Mouse (Mus musculus): Measurements from ENCODE around the gene Mybpc3.
"Not testable (repeated sequence)": the region's sequence is repeated elsewhere in the genome, so short reads cannot be mapped to it uniquely, and the experiment has no call there.

Mybpc3 gene

DNA sequence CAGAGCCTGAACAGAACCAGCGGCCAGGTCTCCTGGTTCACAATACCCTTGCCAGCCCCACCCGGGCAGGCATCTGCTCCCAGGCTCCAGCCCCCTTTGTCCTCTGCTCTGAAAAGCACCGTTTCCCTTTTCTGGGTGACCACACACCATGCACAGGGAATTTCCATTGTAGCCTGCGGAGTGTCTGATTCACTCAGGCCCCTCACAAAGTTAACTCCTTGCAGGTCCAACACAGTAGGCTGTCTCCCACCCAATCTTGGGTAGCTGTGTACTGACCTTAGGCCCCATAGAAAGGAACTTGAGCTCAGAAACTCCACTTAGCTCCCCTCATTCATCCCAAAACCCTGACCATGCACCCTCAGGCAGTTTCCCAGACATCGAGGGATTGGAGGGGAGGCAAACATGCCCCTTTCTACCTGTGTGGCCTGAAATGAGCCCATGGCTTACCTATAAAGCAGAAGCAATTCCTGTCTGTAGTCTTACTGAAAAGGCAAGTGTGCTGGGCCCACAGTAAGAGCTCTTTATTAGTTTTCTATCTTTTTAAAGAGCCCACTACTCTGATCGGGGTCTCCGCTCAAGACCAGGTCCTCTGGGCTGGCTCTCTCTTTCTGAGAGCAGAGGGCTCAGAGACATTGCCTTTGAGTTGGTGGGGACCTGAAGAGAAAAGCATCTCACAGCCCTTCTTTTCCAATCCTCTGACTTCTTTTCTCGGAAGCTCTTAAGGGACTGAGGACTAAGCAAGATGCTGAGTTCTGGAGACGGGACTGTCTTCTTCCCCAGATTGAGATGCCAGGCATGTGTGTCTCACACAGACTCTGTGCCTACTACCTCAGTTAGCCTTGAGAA, 31.3 kb upstream of the Mybpc3 start:
- ATAC-seq (ENCODE audit: insufficient number of reproducible peaks, low FRiP score, low TSS enrichment), result no peak

DNA sequence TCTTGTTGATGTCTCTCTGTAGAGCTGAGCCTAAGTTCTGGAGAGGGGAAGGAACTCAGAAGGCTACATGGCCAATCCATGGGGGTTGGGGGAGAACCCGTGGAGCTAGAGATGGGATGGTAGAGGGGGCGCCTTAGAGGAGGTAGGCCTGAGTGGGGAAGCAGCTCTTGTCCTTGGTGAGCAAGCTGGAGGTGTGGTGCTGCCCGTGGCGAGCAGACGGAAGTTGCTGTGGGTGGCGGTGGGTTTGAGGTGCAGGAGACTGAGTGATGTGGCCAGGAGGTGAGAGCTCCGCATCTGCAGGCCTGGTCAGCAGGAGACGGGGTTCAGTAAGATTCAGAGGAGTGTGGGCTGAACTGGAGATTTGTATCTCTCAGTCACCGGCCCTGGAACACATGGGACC, 30.5 kb upstream of the Mybpc3 start:
- ATAC-seq (ENCODE audit: insufficient number of reproducible peaks, low FRiP score, low TSS enrichment), result no peak

DNA sequence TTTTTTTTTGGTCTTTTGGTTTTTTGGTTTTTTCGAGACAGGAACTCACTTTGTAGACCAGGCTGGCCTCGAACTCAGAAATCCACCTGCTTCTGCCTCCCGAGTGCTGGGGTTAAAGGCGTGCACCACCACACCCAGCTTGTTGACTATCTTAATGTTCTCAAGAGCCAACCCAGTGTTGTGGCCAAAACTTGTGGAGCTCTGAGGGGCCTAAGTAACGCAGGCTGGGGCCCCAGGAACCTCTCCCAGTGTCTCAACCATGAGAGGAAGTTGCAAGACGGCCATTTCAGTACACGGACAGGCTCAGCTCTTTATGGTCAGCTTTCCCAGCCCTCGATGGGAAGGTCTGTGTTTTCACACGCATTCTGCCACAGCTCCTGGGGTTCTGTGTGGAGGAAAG, 29.0 kb upstream of the Mybpc3 start:
- no peak for ATAC-seq (ENCODE audit: insufficient number of reproducible peaks, low FRiP score, low TSS enrichment)

DNA sequence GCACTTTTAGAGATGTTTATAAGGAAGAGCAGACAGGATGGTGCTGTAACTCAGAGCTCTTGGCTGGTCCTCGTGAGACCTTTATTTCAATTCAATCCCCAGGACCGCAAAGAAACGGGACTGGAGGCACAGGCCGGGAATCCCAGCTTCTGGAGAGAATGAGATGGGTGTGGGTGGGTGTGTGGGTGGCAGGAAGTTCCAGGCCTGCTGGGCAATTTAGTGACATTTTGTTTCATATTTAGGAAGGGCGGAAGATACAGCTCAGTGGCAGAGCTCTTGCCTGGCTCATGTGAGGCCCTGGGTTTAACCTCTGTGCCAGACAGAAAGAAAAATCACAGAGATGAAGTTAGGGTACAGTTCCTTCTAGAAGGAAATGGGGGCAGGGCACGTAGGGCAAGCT, 27.7 kb upstream of the Mybpc3 start:
- no peak for ATAC-seq (ENCODE audit: insufficient number of reproducible peaks, low FRiP score, low TSS enrichment)

DNA sequence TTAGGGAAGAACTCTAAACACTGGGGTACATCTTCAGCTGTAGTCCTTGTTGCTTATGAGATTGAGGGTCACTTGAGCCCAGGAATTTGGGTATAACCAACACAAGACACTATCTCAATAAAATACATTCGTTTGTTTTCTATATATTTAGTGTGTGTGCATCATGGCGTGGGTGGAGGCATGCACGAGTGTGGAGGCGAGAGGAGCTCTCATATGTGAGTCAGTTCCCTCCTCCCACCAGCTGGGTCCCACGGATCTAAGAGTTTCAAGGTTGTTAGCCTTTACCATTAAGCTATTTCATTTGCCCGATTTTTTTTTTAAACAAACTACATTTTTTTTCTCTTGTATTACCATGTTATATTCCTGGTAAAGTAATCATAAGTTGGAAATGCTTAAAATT, 27.1 kb upstream of the Mybpc3 start:
- no peak for ATAC-seq (ENCODE audit: insufficient number of reproducible peaks, low FRiP score, low TSS enrichment)

DNA sequence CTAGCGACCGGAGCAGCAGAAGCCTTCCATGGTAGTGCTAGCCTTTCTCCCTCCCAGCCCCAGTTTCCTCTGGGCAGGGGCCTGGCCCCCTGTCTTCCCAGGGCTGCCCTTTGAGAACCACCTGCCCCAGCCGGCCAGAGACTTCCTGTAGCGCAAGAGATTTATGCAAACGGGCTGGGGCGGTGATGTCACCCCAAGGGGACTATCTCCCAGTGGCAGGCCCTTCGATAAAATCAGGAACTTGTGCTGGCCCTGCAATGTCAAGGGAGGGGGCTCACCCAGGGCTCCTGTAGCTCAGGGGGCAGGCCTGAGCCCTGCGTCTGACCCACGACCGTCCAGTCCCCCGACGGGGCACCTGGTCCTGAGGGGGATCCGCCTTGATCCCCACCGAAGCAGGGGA, 21.4 kb upstream of the Mybpc3 start:
- no peak for ATAC-seq (ENCODE audit: insufficient number of reproducible peaks, low FRiP score, low TSS enrichment)

DNA sequence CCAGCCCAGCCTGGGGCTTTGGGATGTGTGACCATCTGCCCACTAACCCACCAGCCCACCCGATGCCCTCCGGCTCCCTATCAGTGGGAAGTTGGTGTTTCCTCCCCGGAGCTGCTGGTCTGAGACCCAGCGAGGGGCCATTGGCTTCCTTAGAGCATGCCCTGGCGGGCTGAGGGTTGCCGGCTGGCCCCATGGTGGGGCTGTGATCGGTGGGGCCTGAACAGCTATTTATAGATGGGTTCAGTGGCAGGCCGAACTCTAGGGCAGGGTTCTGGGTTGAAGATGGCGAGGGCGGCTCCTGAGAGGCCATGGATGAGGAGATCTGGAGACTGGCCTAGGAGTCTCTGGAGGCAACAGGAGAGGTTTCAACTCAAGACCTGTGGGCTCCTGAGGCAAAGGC, 20.9 kb upstream of the Mybpc3 start:
- ATAC-seq (ENCODE audit: insufficient number of reproducible peaks, low FRiP score, low TSS enrichment), result no peak

DNA sequence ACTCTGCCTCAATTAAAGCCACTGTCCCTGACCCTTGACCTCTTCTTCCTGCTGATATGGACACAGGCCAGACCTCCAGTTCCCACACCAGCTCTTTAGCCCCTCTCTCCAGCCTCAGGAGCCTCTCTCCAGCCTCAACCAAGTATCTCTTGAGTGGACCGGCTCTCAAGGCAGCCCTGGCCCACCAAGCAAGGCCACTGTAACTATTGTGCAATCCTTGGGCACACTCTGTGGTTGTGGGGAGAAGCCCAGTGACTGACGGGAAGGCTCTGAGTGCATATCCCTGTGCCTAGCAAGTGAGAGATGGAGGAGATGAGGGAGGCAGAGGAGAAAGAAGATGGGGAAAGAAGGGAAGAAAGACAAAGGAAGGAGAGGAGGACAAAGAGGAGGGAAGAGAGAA, 19.8 kb upstream of the Mybpc3 start:
- ATAC-seq (ENCODE audit: insufficient number of reproducible peaks, low FRiP score, low TSS enrichment), result no peak

DNA sequence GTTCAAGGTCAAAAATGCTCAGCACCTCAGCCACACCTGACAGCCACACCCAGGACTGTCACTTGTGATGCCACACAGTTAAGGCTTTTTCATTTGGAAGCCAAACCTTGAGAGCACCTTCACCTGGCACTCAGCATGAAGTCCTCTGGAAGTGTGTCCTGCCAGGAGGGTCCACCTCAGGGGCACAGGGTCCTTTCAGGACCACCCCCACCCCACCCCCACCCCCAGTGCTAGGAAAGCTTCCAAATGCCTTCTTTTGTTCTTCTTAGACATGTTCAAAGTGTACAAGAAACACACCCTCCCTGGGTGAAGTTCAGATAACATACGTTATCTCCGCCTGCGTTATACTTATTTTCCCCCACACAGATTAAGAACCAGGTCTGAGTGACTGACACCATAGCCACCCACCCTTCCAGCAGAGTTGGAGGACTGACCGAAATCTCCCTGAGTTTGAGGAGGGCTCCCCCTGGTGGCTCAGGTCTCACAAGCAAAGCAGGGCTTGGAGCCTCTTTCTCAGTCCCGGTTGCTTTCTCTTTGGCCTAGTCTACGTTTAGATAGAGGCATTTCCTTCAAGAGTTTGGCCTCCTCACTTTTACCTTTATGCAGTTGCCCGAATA, 16.7 kb upstream of the Mybpc3 start:
- ATAC-seq (ENCODE audit: insufficient number of reproducible peaks, low FRiP score, low TSS enrichment), result peak; percentile 87

DNA sequence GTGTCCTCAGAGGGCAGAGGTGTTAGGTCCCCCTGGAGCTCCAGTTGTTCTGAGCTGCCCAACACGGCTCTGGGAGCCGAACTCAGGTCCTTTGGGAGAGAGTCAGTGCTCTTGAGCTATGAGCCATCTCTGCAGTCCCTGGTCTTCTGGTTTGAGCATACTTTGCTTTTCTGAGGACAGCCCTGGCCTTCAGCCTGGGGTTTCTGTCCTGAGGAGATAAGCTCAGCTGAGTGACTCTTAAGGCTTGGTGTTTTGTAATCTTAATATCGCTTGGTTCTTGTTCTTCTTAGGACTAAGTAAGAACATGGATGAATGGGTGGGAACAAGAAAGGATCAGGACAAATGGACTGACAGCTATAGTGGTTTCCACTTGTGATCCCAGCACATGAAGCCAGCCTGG, 9.8 kb upstream of the Mybpc3 start:
- ATAC-seq (ENCODE audit: insufficient number of reproducible peaks, low FRiP score, low TSS enrichment), result no peak

DNA sequence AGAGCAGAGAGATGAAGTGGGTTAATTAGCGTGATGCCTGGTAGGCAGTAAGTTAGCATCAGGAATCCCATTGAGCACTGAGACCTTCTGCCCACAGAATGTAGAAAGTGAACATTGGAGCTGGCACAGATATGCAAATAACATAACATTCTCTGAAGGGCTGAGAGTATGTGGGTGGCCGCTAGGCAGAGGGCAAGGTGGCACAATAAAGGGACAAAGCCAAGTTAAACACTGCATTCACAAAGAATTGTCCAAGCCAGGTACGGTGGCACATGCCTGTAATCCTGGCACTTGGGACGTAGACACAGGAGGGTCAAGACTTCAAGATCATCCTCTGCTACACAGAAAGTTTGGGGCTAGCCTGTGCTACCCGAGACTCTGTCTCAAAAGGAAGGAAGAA, 8.7 kb upstream of the Mybpc3 start:
- ATAC-seq (ENCODE audit: insufficient number of reproducible peaks, low FRiP score, low TSS enrichment), result no peak

DNA sequence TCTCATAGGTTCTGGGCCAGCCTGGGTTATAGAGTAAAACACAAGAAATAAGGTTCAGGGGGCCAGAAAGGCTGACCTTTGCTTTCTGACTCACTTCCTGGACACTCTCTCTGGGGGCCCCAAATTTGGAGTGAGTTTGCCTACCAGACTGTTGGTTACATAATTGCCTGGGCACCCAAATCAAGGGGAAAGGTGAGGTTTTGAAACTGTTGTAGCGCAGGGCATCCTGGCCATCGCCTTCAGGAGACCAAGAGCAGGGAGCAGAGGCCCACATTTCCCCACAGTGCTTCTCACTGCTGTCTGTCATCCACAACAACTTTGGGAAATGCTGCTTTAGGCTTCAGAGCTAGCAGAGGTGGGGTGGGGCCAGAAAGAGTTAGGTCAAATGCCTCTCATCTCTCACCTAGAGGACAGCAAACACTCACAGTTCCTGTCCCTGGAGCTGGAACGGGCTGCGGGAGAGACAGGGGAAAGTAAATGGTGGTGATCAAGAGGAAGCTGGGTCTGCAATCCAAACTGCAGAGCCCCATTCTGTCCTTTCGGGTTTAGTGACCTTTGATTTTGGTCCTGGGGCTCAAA, 8.0 kb upstream of the Mybpc3 start:
- ATAC-seq (ENCODE audit: insufficient number of reproducible peaks, low FRiP score, low TSS enrichment), result no peak

DNA sequence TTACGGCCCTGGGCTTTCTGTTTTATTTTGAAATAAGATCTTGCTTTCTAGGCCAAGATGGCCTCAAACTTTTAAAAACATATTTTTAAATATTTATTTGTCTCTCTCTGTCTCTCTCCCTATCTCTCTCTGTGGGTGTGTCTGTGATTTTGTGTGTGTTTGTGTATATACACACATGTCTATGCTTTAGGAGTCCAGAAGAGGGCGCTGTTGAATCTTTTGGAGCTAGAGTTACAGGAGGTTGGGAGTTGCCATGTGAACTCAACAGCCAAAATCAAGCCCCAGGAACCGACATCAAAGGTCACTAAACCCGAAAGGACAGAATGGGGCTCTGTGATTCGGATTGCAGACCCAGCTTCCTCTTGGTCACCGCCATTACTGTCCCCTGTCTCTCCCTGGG, 7.5 kb upstream of the Mybpc3 start:
- no peak for ATAC-seq (ENCODE audit: insufficient number of reproducible peaks, low FRiP score, low TSS enrichment)

DNA sequence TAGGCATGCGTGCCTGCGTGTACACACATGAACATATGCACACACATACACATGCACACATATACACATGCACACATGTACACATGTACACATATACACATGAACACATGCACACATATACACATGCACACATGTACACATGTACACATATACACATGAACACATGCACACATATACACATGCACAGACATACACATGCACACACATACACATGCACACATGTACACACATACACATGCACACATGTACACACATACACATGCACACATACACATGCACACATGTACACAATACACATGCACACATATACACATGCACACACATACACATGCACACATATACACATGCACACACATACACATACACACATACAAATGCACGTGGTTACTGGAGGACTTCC, 6.1 kb upstream of the Mybpc3 start:
- not testable (repeated sequence) for ATAC-seq (ENCODE audit: insufficient number of reproducible peaks, low FRiP score, low TSS enrichment)

DNA sequence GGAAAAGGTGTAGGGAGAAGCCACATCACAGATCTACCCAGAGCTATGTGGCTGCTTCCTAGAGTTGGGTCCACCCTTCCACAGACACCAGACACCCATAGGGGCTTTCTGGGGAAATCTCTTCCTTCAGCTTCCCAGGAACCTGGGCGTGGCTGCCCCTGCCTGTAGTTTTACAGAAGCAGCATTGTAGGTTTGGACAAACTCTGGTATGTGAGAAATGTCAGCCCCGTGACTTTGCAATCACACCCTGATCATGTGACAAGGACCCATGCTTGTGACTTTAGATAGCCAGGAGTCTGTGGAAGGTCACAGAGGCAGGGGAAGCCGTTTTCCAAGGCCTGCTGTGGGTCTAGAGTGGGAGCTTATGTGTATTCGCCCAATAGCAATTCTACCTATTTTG, 5.5 kb upstream of the Mybpc3 start:
- ATAC-seq (ENCODE audit: insufficient number of reproducible peaks, low FRiP score, low TSS enrichment), result no peak

DNA sequence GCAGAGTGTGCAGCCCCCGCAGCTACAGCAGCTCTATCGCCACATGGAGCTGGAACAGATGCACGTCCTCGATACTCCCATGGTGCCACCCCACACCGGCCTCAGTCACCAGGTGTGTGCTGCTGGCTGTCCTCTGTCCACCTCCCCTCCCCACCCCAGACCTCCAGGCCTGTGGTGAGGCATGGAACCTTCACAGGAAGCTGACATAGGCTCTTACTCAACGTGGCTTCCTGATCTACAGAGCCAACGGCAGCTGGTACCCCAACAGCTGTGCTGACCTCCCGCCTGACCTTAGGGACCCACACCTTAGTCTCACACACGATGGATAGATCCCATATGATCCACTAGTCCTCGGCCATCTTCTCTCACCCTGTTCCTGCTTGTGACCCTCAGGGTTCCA, 4.6 kb upstream of the Mybpc3 start:
- no peak for ATAC-seq (ENCODE audit: insufficient number of reproducible peaks, low FRiP score, low TSS enrichment)

DNA sequence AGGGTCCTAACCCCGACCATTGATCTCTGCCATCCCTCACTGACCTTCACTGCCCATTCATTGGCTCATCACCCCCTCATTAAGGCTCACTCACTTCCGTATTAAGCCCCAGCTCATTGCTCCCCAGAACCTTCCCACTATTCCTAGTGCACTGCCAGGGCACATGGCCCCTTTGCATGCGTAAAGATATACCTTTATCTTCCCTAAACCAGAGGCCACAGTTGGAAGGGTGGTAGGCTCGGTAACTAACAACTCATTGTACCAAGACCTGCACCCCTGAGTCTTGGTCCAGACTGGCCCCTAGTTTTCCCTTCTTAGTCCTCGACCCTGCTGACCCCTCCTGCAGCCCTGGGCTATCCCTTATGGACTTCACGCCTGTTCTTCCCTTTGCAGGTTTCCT, 4.1 kb upstream of the Mybpc3 start:
- ATAC-seq (ENCODE audit: insufficient number of reproducible peaks, low FRiP score, low TSS enrichment), result no peak

DNA sequence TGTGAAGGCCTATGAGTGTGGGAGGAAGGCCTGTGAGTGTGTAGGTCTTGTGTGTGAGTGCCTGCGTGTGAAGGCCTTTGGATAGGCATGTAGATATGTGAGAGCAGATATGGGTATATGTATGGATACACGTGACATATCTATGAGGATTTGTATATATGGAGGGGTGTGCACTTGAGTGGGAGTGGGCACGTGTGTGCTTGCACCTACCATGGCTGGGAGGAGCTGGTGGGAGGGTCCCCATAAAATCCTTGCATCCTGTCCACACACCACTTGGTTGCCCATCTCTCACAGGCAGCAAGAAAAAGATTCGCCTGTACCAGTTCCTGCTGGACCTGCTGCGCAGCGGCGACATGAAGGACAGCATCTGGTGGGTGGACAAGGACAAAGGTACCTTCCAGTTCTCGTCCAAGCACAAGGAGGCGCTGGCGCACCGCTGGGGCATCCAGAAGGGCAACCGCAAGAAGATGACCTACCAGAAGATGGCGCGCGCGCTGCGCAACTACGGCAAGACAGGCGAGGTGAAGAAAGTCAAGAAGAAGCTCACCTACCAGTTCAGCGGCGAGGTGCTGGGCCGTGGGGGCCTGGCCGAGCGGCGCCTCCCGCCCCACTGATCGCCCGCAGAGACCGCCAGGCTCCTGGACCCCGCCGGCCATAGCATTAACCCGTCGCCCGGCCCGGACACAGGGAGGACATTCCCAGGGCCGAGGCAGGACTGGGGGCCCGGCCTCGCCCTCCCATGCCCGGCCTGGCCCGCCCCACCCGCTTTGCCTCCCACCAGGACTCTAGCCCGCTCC, 3.0 kb upstream of the Mybpc3 start:
- peak; percentile 52 for ATAC-seq (ENCODE audit: insufficient number of reproducible peaks, low FRiP score, low TSS enrichment)

DNA sequence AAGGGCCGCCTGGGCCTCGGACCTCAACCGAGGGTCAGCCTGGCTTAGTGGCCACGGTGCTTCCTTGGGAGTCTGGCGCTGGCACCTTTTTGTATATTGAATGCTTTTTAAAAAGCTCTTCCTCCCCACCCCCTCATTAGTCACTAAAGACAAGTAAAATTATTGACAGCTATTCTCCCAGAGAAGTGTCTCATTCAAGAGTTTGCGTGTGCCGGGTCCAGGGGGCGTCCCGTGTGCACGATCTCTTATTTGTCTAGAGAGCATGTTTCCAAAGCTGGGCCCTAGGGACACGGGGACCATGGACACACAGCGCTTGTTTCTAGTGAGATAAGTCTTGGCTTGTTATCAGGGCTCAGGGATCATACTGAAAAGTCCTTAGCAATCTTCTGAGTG, 2.4 kb upstream of the Mybpc3 start:
- ATAC-seq (ENCODE audit: insufficient number of reproducible peaks, low FRiP score, low TSS enrichment), result no peak

DNA sequence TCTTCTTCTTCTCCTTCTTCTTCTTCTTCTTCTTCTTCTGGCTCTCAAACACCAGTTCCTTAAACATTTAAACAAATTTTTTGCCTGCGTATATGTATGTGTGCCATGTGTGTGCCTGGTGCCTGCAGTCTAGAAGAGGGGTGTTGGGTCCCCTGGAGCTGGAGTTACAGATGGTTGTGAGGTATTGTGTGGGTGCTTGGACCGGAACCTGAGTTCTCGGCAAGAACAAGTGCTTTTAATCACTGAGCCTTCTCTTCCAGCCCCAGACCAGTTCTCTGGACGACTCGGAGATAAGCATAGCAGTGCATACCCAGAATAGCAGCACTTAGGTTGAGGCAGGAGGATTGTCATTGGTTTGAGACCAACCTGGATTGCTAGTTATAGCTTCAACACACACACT, 1.1 kb upstream of the Mybpc3 start:
- ATAC-seq (ENCODE audit: insufficient number of reproducible peaks, low FRiP score, low TSS enrichment), result no peak

DNA sequence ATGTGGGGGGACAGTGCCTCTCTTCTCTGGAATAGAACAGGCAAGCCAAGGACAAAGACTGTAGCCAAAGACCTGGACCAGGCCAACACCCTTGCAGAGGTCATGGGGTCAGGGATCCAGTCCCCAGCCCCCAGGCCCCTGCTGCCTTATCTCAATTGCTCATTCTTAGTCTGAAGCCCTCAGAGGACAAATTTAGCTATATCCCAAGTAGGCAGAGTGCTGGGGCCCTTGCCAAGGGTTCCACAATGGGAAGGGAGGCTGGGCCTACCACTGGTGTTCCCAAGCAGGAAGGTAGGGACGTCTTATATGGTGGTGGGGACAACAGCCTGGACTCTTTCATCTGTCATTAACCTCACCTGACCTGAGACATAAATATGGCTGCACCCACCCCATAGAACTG, 703 bp downstream of the Mybpc3 start:
- ATAC-seq (ENCODE audit: insufficient number of reproducible peaks, low FRiP score, low TSS enrichment), result no peak
